Mouse (Mus musculus) right cerebral cortex, adult 18-20 months (tissue): Measurements from ENCODE around the gene Olfr109.

Experiments used
- DNase-seq: peaks from one replicate; pipeline ENCODE4 v3.0.0; 2022; ENCODE audit warnings: mixed read lengths

Gene Olfr109

GRCm38 (mm10) chr17:37458616-37459015 lies at the start of gene Olfr109:
Olfr109 (plus strand) TSS chr17:37458916.
- no peak for DNase-seq

- DNase-seq, result no peak
Observed at GRCm38 (mm10) chr17:37413380-37413779, 45.3 kb upstream of the Olfr109 start.

GRCm38 (mm10) chr17:37445180-37445579 lies 13.5 kb upstream of the Olfr109 start, which contains the start of gene Olfr108:
Olfr108 (plus strand) TSS chr17:37445480.
- DNase-seq, result no peak

- no peak for DNase-seq
Observed at GRCm38 (mm10) chr17:37483452-37483851, 24.7 kb downstream of the Olfr109 start, which contains the start of gene H2-M2. H2-M2 (minus strand) TSS chr17:37483552.

- peak; percentile 3 for DNase-seq
Observed at GRCm38 (mm10) chr17:37491930-37492518, 33.3 kb downstream of the Olfr109 start, which contains the start of gene Olfr110. Olfr110 (plus strand) TSS chr17:37492468.

- no peak for DNase-seq
Observed at GRCm38 (mm10) chr17:37507730-37508129, 49.0 kb downstream of the Olfr109 start, which contains the start of gene Olfr111. Olfr111 (plus strand) TSS chr17:37508030.
